Mouse (Mus musculus) 3T3-L1 (cell line): ENCODE measurements at regions not wholly inside any gene's neighbourhood (a gene's known extent, or its start where the extent isn't known, plus 50 kb on each side); places are given as distances from the start of the nearest gene placed in this dataset.

Experiments used
- DNase-seq: peaks from one replicate; pipeline ENCODE4 v3.0.0-alpha.2; 2015; ENCODE audit warnings: low read depth, low spot score

DNA sequence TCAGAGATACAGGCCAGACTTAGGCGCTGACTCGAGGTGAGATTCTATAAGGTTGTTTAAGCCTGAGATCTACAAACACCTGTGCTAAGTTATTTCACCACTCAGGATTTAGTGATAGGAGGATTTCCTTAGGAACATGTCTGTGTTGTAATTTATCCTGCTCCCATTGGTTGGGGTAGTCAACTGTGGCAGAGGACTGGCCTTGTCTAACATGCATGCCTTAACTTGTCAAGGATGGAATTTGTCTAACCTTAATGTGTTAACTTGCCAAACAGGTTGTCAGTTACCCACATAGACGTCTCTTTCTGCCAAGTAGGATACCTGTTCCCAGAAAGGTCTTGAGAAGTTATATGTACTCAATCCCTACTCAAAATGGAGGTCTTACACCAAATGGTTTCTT is 667.3 kb upstream of the Nudt12 start:
- no peak for DNase-seq

GRCm38 (mm10) chr17:59642558-59642957 is 629.4 kb upstream of the Nudt12 start:
- DNase-seq: peak; percentile 52
